Mouse (Mus musculus): ENCODE data around the gene Tmem253. TPM values are rescaled to one million over a fixed set of nuclear protein-coding genes. Genes with fewer than 3 reads are reported as not detected.

The Tmem253 gene
- total and polyA plus RNA-seq, 3 experiments: 0.64 to 1.9 TPM; not detected in 1

- Histone ChIP-seq H3K9me3 (replicated peaks; ENCODE audit: low read length) (no peaks in the 10 kb centered on the region), H3K4me1 (ENCODE audit: control insufficient read depth in 1 of 2, insufficient read depth in 2 of 2) (peaks cover 0 to 3% of the 10 kb centered on the region in 2 experiments; a peak in 1 of 4 replicates), H3K27ac (ENCODE audit: insufficient read depth, low read depth) (no peak overlapping the region), H3K36me3 (replicated peaks in 1 of 2; ENCODE audit: control insufficient read depth in 1 of 2, insufficient read depth in 1 of 2, low read length in 1 of 2) (no peaks in the 10 kb centered on the region), H3K4me2 (ENCODE audit: insufficient read depth, low read depth, poor library complexity, severe bottlenecking) (peak overlapping the region; percentile 29; the same call in 1 of the 2 replicates), H3K9ac (ENCODE audit: insufficient read depth, low read depth) (no peak overlapping the region), H3K27me3 (replicated peaks) (peaks cover 2% of the 10 kb centered on the region), H3K79me2 (replicated peaks; ENCODE audit: control insufficient read depth, extremely low read depth, insufficient read depth, poor library complexity, severe bottlenecking) (no peaks in the 10 kb centered on the region), H3K4me3 (replicated peaks in 1 of 3; ENCODE audit: low read depth in 2 of 3, low read length in 2 of 3, poor library complexity in 1 of 3) (no peak overlapping the region)
- no peak for DNase-seq (ENCODE audit: extremely low read depth)
- dilution Hi-C loops (cut with MboI; ENCODE audit: extremely low pct_ligation_motif_present, extremely low pct_unique_long_range_greater_than_20kb, low sequenced_read_pairs) (no loop called here), in situ Hi-C loops (cut with MboI; ENCODE audit: low pct_ligation_motif_present, low pct_unique_long_range_greater_than_20kb, low sequenced_read_pairs) (no loop called here)
- TF ChIP-seq CHD2 (IDR thresholded peaks at IDR 0.05; ENCODE audit: low read length) (no peak), ZC3H11A (IDR thresholded peaks at IDR 0.05; ENCODE audit: low read depth, low read length) (no peak), E2F4 (IDR thresholded peaks at IDR 0.05; ENCODE audit: insufficient replicate concordance, low read depth, low read length) (no peak), BHLHE40 (IDR thresholded peaks at IDR 0.05; ENCODE audit: low read depth, low read length) (no peak), CTCF (conservative IDR thresholded peaks at IDR 0.05 in 1 of 2, IDR thresholded peaks at IDR 0.05 in 1 of 2; ENCODE audit: low read depth in 2 of 2, low read length in 2 of 2) (no peak), ETS1 (conservative IDR thresholded peaks at IDR 0.05; ENCODE audit: low read depth, low read length) (no peak), RCOR1 (conservative IDR thresholded peaks at IDR 0.05; ENCODE audit: low read depth, low read length) (no peak), ZNF384 (IDR thresholded peaks at IDR 0.05; ENCODE audit: low read depth, low read length) (no peak), CHD1 (IDR thresholded peaks at IDR 0.05; ENCODE audit: low read depth, low read length) (no peak), ELF1 (IDR thresholded peaks at IDR 0.05; ENCODE audit: low read depth, low read length) (no peak), ZMIZ1 (IDR thresholded peaks at IDR 0.05; ENCODE audit: low read depth, low read length) (no peak), MEF2A (IDR thresholded peaks at IDR 0.05; ENCODE audit: borderline replicate concordance, low read depth, low read length) (no peak), KAT2A (IDR thresholded peaks at IDR 0.05; ENCODE audit: insufficient replicate concordance, low read length) (no peak), TBP (conservative IDR thresholded peaks at IDR 0.05; ENCODE audit: low read depth, low read length) (no peak), USF2 (conservative IDR thresholded peaks at IDR 0.05; ENCODE audit: low read depth, low read length) (no peak)
Observed at GRCm38 (mm10) chr14:51995219-51995871, 20.1 kb upstream of the Tmem253 start.

- no peaks in the 10 kb centered on the region for H3K36me3 ChIP-seq (replicated peaks in 1 of 2; ENCODE audit: control insufficient read depth in 1 of 2, insufficient read depth in 1 of 2, low read length in 1 of 2)
- no peaks in the 10 kb centered on the region for H3K9me3 ChIP-seq (replicated peaks; ENCODE audit: low read length)
- no peak overlapping the region for H3K4me2 ChIP-seq (ENCODE audit: insufficient read depth, low read depth, poor library complexity, severe bottlenecking)
- DNase-seq (ENCODE audit: extremely low read depth): no peak
- in situ Hi-C loops (cut with MboI; ENCODE audit: low pct_ligation_motif_present, low pct_unique_long_range_greater_than_20kb, low sequenced_read_pairs): no loop called here
- H3K4me3 ChIP-seq (replicated peaks in 1 of 3; ENCODE audit: low read depth in 2 of 3, low read length in 2 of 3, poor library complexity in 1 of 3): no peak overlapping the region
- peaks cover 2% of the 10 kb centered on the region for H3K27me3 ChIP-seq (replicated peaks)
- no peak overlapping the region for H3K9ac ChIP-seq (ENCODE audit: insufficient read depth, low read depth)
- peaks cover 0 to 3% of the 10 kb centered on the region in 2 experiments; a peak in 1 of 4 replicates for H3K4me1 ChIP-seq (ENCODE audit: control insufficient read depth in 1 of 2, insufficient read depth in 2 of 2)
- no peak overlapping the region for H3K27ac ChIP-seq (ENCODE audit: insufficient read depth, low read depth)
- no peak for TF ChIP-seq USF1 (IDR thresholded peaks at IDR 0.05; ENCODE audit: low read depth, low read length)
- no peak for TF ChIP-seq BHLHE40 (IDR thresholded peaks at IDR 0.05; ENCODE audit: low read depth, low read length)
- peak; percentile 48 for TF ChIP-seq SMC3 (IDR thresholded peaks at IDR 0.05; ENCODE audit: low read depth, low read length)
- TF ChIP-seq RAD21 (IDR thresholded peaks at IDR 0.05; ENCODE audit: low read depth, low read length): peak; percentile 30
- TF ChIP-seq ZNF384 (IDR thresholded peaks at IDR 0.05; ENCODE audit: low read depth, low read length): peak; percentile 74
- peak; percentile 31 to 65; a peak in 2 of 4 replicates for TF ChIP-seq CTCF (conservative IDR thresholded peaks at IDR 0.05 in 1 of 2, IDR thresholded peaks at IDR 0.05 in 1 of 2; ENCODE audit: low read depth in 2 of 2, low read length in 2 of 2)
- TF ChIP-seq MAZ (IDR thresholded peaks at IDR 0.05; ENCODE audit: low read depth, low read length): no peak
- dilution Hi-C loops (cut with MboI; ENCODE audit: extremely low pct_ligation_motif_present, extremely low pct_unique_long_range_greater_than_20kb, low sequenced_read_pairs): no loop called here
- no peaks in the 10 kb centered on the region for H3K79me2 ChIP-seq (replicated peaks; ENCODE audit: control insufficient read depth, extremely low read depth, insufficient read depth, poor library complexity, severe bottlenecking)
Observed at GRCm38 (mm10) chr14:51996231-51996841, 19.1 kb upstream of the Tmem253 start.

All from CH12.LX (cell line).